Mouse (Mus musculus) urinary bladder, postnatal 14 days (tissue): ENCODE measurements around the gene Fbxl16.
A peak's percentile ranks its signal among the peaks of the same experiment; 100 is the strongest.
"Not testable (repeated sequence)": the region's sequence is repeated elsewhere in the genome, so short reads cannot be mapped to it uniquely, and the experiment has no call there.

Experiments
- DNase-seq: peaks from one replicate; pipeline ENCODE4 v3.0.0; 2021; ENCODE audit warnings: low spot score

Fbxl16 gene

DNA sequence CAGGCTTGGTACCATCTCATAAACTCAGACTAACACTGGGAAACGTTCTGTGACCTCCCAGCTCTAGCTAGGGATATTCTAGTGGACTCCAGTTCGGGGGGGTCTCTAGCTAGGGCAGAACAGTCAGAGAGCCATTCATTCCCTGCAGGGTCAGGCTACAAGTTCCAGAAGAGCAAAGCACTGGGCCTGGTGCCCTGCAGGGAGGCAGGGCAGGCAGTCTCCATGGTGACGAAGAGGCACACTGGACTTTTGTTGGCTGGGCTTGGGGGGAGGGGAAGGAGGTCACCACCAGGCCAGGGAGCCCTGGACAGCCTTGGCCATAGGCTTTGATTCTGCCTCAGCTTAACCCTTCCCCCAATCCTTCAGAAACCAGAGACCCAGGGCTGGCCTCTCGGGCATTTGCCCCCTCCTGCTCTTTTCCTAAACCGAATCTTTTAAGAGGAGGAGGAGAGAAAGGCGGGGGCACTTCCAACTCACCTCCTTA, 13.2 kb upstream of the Fbxl16 start, which contains the start of gene AC134908.4:
Gene AC134908.4, minus strand, starts transcription at position 51 of the 484 bp plus-strand sequence.
- no peak for DNase-seq

GRCm38 (mm10) chr17:25796211-25796771, 12.6 kb upstream of the Fbxl16 start:
- no peak for DNase-seq

DNA sequence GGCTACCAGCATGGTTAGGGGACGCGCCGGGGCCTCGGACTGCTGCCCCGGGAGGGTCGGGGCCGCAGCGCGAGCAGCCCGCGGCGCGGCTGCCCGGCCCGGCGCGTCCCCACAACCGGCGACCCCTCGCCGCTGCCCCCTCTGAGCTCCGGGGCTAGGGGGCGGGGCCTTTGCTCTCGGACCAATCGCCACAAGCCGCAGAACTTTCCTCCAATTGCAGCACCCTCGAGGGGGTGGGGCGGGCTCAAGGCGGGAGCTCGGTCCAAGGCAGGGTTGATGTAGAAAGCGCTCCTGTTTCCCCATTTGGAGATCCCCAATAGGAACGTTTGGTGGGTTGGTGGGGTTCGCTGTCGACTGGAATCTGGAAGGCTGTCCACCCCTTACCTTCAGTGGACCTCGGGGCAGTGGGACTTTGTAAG, 11.9 kb upstream of the Fbxl16 start, which contains the start of gene Metrn:
Gene Metrn, minus strand, starts transcription at position 186 of the 419 bp plus-strand sequence.
- peak; percentile 85 for DNase-seq

DNA sequence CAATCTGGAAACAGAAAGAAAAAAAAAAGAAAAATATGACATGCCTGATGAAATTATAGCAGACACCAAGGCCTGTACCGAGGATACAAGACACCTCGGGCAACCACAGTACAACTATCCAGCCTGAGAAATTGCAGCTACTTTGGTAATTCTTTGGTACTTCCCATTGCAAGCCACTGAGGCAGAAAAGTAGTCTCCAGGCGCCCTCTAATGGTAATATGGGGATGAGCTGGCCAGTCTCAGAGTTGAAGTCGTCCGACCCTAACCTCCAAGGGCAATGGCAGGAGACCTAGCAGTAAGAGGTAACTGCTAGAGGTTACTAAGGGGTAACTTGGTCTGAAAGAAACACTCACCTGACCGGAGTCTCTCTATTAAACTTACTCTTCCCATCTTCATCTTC, 7.9 kb upstream of the Fbxl16 start:
- peak; percentile 62 for DNase-seq

- DNase-seq: no peak
Observed at GRCm38 (mm10) chr17:25802825-25803517, 5.9 kb upstream of the Fbxl16 start.

DNA sequence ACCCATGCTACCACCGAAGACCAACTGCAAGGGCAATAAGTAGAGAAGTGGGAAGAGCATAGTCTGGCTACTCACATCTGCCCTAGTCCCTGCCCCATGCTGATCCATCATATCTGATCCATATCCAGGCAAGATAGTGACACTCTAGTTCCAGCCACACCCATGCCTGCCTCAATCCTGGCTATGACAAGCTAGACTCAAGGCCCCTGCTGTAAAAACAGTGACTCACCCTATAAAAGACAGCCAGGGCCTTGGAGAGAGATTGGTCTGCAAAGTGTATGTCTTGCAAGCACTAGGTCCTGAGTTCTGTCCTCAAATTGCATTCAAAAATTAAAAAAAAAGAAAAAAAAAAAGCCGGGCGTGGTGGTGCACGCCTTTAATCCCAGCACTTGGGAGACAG, 2.4 kb upstream of the Fbxl16 start:
- no peak for DNase-seq

GRCm38 (mm10) chr17:25807452-25807851, 1.4 kb upstream of the Fbxl16 start:
- not testable (repeated sequence) for DNase-seq

- no peak for DNase-seq
Observed at GRCm38 (mm10) chr17:25808028-25808427, 857 bp upstream of the Fbxl16 start.

DNA sequence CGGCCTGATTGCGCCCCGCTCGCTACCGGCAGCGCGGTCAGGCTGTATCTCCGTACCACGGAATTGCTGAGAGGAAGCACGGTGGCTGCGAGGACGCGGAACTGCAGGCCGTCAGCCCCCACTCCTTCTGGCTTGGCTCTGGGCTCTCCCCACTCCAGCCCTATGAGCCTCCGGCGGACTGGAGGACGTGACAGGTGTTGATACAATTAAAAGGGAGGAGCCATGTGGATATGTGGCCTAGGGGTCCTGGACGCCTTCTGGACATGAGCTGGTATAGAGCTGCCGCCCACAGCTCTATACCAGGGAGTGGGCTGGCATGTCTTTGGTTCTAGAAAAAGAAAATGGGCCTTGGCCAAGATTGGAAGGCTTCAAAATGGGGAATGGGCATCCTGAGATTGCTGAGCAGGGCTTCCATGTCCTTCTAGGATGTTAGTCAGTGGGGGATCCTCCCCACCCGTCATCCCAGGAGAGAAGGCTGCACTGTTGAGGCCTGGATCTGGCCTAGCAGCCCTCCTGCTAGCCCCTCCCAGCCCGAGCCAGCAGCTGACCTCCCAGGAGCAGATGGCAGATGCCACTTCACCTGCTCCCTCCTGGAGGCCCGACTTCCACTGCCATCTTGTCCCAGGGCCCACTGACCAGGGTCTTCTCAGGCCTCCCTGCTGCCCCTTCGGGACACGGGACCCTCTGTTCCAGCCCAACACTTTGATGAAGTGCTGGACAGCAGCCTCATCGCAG, 888 bp downstream of the Fbxl16 start:
- DNase-seq: no peak

DNA sequence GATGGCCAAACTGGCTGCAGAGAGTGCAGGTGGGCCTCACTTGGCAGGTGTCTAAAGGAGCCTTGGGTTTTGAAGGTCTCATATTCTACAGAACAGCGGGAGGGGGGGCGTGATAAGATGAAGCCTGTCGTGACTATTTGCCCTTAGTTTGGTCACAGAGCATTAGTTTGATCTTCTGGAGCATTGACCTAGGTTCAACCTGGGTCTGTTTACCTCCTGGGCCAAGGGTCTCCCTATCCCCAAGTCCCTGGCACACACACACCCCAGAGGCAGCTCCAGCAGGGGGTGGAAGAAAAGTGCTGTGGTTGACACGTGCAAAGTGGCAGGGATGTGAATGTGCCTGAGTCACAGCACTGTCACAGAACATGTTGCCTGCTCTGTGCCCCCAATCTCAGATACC, 2.0 kb downstream of the Fbxl16 start:
- no peak for DNase-seq

DNA sequence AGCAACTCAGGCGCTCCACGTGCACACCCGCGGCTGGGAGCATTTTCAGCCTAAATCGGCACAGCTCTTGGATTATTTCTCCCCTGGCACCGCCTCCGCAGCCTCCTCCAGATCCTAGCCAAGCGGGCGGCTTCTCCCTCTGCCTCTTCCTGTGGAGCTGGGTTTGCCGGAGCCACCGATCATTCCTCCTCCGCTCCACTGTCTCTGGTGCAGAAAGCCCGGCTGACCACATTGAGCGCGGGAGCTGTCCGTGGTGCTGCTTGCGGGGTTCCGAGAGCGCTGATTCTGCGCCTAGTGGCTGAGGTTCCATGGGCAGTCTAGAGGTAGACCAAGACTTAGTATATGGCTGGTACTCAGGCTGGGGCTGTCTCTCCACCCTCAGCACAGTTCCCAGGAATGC, 4.6 kb downstream of the Fbxl16 start:
- peak; percentile 87 for DNase-seq

DNA sequence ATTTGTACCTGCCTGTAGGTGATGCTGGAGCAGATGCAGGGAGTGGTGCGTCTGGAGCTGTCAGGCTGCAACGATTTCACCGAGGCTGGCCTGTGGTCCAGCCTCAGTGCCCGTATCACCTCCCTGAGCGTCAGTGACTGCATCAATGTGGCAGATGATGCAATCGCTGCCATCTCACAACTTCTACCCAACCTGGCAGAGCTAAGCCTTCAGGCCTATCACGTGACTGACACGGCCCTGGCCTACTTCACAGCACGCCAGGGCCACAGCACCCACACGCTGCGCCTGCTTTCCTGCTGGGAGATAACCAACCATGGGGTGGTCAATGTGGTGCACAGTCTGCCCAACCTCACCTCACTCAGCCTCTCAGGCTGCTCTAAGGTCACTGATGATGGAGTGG, 8.8 kb downstream of the Fbxl16 start:
- no peak for DNase-seq

DNA sequence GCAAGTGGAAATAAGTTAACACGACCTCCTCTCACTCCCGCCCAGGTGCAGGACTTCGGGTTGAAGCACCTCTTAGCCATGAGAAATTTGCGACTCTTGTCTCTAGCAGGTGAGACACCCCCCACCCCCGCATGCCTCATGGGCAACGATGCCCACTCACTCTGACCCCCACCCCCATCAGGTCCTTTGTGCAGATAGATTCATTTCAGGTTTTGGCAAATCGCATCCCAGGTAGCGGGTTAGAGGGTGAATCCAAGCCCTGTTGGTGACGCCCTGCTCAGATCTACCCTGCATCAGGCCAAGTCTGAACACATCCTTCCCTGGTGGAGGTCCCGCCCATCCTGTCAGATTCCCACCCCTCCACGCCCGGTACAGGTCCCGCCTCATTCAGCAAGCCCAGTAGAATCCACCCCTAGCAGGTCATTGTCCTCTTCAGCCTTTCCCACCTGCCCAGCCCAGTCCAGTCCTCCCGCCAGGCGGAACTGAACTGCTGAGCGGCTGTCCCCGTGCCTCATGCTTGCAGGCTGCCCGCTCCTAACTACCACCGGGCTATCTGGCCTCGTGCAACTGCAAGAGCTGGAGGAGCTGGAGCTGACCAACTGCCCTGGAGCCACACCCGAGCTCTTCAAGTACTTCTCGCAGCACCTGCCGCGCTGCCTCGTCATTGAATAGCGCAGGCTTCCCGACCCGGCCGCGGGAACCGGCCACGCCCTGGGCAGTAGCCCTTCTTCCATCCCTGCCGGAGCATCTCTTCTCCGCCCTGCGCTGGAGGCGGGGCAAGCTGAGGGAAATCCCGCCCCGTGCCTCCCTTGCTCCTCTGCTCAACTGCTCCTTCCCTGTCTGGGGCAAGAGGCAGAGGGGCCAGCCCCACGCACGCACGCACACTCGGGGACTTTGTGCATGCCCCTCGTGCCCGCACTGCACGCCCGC, 10.2 kb downstream of the Fbxl16 start:
- no peak for DNase-seq

DNA sequence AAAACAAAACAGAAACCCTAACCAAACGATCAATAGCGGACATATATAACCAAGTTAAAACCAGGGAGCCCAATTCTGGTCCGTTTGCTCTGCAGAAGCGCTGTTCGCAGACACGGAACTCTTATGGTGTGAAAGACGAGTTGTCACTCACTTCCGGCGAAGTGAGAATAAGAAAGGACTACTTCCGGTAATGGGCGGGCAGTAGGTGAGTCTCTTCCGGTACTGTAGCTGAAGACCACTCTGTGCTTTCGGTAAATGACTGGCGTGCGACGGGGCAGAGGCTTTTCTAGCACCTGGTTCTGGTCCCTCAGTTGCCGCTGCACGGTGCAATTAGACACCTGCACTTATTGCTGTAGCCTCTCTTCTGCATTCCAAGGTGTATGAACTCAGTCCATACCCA, 14.6 kb downstream of the Fbxl16 start, which contains the start of gene Wdr24:
Gene Wdr24, plus strand, starts transcription at position 176 of the 400 bp plus-strand sequence.
- DNase-seq: peak; percentile 76

- no peak for DNase-seq
Observed at GRCm38 (mm10) chr17:25824362-25825142, 15.7 kb downstream of the Fbxl16 start.

- DNase-seq: no peak
Observed at GRCm38 (mm10) chr17:25825311-25825710, 16.4 kb downstream of the Fbxl16 start.

DNA sequence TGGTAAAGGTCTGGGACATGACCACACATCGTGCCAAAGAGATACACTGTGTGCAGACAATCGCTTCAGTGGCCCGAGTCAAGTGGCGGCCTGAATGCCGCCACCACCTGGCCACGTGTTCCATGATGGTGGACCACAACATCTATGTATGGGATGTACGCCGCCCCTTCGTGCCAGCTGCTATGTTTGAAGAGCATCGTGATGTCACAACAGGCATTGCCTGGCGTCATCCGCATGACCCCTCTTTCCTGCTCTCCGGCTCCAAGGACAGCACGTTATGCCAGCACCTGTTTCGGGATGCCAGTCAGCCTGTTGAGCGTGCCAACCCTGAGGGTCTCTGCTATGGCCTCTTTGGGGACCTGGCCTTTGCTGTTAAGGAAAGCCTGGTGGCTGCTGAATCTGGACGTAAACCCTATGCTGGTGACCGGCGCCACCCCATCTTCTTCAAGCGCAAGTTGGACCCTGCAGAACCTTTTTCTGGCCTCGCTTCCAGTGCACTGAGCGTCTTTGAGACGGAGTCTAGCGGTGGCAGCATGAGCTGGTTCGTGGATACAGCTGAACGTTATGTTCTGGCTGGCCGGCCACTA, 17.2 kb downstream of the Fbxl16 start:
- no peak for DNase-seq

- no peak for DNase-seq
Observed at GRCm38 (mm10) chr17:25827011-25827410, 18.1 kb downstream of the Fbxl16 start.

- DNase-seq: no peak
Observed at GRCm38 (mm10) chr17:25827546-25828222, 18.8 kb downstream of the Fbxl16 start.

DNA sequence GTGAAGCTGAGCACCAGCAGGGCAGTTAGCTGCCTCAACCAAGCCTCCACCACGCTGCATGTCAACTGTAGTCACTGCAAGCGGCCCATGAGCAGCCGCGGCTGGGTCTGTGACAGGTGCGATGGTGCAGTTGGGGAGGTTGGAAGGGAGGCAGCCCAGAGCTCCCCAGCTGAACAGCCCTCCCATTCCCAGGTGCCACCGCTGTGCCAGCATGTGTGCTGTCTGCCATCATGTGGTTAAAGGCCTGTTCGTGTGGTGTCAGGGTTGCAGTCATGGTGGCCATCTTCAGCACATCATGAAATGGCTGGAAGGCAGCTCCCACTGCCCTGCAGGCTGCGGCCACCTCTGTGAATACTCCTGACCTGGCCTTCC, 19.3 kb downstream of the Fbxl16 start:
- no peak for DNase-seq
